Mouse (Mus musculus): ENCODE data around the gene Hsd17b3. TPM values are rescaled to one million over a fixed set of nuclear protein-coding genes. Genes with fewer than 3 reads are reported as not detected.

The Hsd17b3 gene
- polyA plus RNA-seq, 1 experiment = not detected

DNA sequence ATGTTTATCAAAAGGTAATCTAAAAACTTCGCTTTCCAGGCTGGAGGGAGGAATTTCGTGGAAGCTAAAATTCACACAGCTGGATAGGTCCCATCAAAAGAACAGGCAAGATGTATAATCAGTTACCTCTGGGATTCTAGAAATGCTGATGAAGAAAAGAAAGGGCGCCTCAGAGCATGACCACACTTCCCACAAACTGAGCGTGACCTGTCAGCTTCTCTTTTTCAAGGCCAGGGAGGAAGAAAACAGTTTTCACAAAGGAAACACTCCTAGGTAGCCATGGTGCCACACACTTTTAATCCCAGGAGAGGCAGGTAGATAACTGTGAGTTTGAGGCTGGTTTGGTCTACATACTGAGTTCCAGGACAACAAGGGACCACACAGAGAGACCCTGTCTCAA lies 31.7 kb upstream of the Hsd17b3 start:
- no peaks in the 10 kb centered on the region; the same call in 1 of the 2 replicates for H3K36me3 ChIP-seq (ENCODE audit: control insufficient read depth, insufficient read depth, low read length)
- WGBS = 83% methylated on average over 4 of the region's 4 CpGs
- TF ChIP-seq CTCF (conservative IDR thresholded peaks at IDR 0.05; ENCODE audit: insufficient read depth, insufficient read length, low read depth, low read length) (no peak), POLR2A (IDR thresholded peaks at IDR 0.05; ENCODE audit: low read depth, low read length) (no peak)

DNA sequence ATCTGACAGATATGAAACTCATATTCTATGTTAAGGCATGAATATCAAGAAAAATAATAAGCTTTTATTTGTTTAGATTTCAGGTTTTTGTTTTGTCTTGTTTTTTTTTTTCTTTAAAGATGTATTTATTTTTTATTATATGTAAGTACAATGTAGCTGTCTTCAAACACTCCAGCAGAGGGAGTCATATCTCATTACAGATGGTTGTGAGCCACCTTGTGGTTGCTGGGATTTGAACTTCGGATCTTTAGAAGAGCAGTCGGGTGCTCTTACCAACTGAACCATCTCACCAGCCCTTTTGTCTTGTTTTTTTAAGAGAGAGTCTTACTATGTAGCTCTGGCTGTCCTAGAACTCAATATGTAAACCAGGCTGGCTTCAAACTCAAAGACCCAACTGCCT lies 28.4 kb upstream of the Hsd17b3 start:
- peak; percentile 46 for DNase-seq
- Histone ChIP-seq H3K27me3 (replicated peaks; ENCODE audit: control insufficient read depth, insufficient read depth, low read length) (no peaks in the 10 kb centered on the region), H3K4me3 (ENCODE audit: insufficient read depth, low read depth, low read length) (no peak overlapping the region), H3K36me3 (ENCODE audit: control insufficient read depth, insufficient read depth, low read length) (no peaks in the 10 kb centered on the region; the same call in 1 of the 2 replicates), H3K27ac (ENCODE audit: insufficient read depth, low read depth, low read length) (no peak overlapping the region), H3K4me1 (ENCODE audit: control insufficient read depth, insufficient read depth, low read length) (no peaks in the 10 kb centered on the region)
- 46% methylated on average over 2 of the region's 2 CpGs for WGBS
- no peak for TF ChIP-seq POLR2A (IDR thresholded peaks at IDR 0.05; ENCODE audit: low read depth, low read length)
- 0 out of 2 replicates have a peak, but pooled peaks have one; percentile 14 for TF ChIP-seq CTCF (conservative IDR thresholded peaks at IDR 0.05; ENCODE audit: insufficient read depth, insufficient read length, low read depth, low read length)

More for the DNA sequence above, 31.7 kb upstream of the Hsd17b3 start:
- Histone ChIP-seq H3K4me3 (ENCODE audit: insufficient read depth, low read depth, low read length) (no peak overlapping the region), H3K27me3 (replicated peaks; ENCODE audit: control insufficient read depth, insufficient read depth, low read length) (no peaks in the 10 kb centered on the region), H3K27ac (ENCODE audit: insufficient read depth, low read depth, low read length) (no peak overlapping the region), H3K4me1 (ENCODE audit: control insufficient read depth, insufficient read depth, low read length) (peaks cover 3% of the 10 kb centered on the region; the same call in 1 of the 2 replicates)
- DNase-seq = no peak

DNA sequence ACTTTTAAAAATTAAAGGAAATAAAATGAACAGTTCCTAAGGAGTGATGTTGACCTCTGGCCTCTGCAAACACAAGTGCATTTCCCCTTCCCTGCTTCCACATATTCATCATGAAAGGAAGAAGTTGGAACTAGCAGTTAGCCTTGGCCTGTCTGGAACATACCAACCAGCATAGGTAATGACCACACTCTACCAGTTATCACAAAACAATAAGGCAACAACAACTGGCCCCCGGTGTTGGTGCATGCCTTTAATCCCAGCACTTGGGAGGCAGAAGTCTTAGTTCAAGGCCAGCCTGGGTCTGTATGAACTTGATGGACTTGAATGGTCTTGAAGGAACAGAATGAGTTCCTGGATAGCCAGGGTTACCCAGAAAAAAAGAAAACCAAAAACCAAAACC lies 21.4 kb upstream of the Hsd17b3 start:
- no peak for DNase-seq
- Histone ChIP-seq H3K4me3 (ENCODE audit: insufficient read depth, low read depth, low read length) (no peak overlapping the region), H3K27me3 (replicated peaks; ENCODE audit: control insufficient read depth, insufficient read depth, low read length) (no peaks in the 10 kb centered on the region), H3K36me3 (ENCODE audit: control insufficient read depth, insufficient read depth, low read length) (peaks cover 2% of the 10 kb centered on the region; the same call in 1 of the 2 replicates), H3K4me1 (ENCODE audit: control insufficient read depth, insufficient read depth, low read length) (no peaks in the 10 kb centered on the region; the same call in 1 of the 2 replicates), H3K27ac (ENCODE audit: insufficient read depth, low read depth, low read length) (no peak overlapping the region)
- WGBS = 94% methylated on average over 1 of the region's 1 CpGs
- no peak for TF ChIP-seq CTCF (conservative IDR thresholded peaks at IDR 0.05; ENCODE audit: insufficient read depth, insufficient read length, low read depth, low read length)
- no peak for TF ChIP-seq POLR2A (IDR thresholded peaks at IDR 0.05; ENCODE audit: low read depth, low read length)

DNA sequence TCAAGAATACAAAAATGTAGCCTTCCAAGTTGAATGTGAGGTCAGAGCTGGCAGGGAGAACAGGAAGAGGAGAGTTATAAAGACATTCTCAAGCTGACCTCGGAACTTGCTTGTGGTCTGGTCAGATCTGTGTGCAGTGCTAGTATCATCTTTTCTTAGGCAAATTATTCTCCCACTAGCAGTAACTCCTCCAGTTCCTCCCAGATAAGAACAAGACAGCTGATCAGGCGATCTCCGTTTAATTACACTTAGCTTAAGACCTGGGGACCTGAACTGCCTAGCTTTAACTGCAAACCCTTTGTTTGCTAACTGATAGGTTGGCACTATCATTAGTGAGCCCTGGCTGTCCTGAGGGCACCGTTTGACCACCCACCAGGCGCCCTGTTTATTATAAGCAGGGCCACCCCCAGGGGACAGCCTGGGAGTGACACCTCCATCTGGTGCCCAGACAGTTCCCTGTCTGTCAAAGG lies 19.4 kb upstream of the Hsd17b3 start:
- no peak overlapping the region for H3K4me3 ChIP-seq (ENCODE audit: insufficient read depth, low read depth, low read length)
- TF ChIP-seq CTCF (conservative IDR thresholded peaks at IDR 0.05; ENCODE audit: insufficient read depth, insufficient read length, low read depth, low read length) (no peak), POLR2A (IDR thresholded peaks at IDR 0.05; ENCODE audit: low read depth, low read length) (no peak)
- 39% methylated on average over 5 of the region's 5 CpGs for WGBS
- peaks cover 2% of the 10 kb centered on the region; the same call in 1 of the 2 replicates for H3K36me3 ChIP-seq (ENCODE audit: control insufficient read depth, insufficient read depth, low read length)
- no peaks in the 10 kb centered on the region for H3K27me3 ChIP-seq (replicated peaks; ENCODE audit: control insufficient read depth, insufficient read depth, low read length)
- peak; percentile 32 for DNase-seq
- no peak overlapping the region for H3K27ac ChIP-seq (ENCODE audit: insufficient read depth, low read depth, low read length)
- H3K4me1 ChIP-seq (ENCODE audit: control insufficient read depth, insufficient read depth, low read length) = no peaks in the 10 kb centered on the region; the same call in 1 of the 2 replicates

DNA sequence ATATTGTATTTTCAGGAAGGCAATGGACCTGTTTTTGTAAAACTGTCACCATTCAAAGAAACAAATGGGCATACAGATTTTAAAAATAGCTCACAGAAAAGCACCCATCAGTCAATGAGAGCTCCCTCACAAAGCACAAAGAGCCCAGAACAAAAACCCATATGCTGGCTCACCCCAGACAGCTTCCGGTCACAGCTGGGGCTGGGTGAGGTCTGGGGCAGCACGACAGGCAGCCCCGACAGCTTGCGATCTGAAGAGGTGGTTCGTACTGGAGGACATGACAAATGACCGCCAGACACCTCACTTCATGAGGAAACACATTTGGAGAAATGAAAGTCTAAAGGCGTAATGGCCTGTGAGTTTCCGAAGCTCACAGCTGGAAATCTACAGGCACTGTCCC lies 18.5 kb upstream of the Hsd17b3 start:
- Histone ChIP-seq H3K4me3 (ENCODE audit: insufficient read depth, low read depth, low read length) (no peak overlapping the region), H3K27me3 (replicated peaks; ENCODE audit: control insufficient read depth, insufficient read depth, low read length) (no peaks in the 10 kb centered on the region), H3K36me3 (ENCODE audit: control insufficient read depth, insufficient read depth, low read length) (peaks cover 2% of the 10 kb centered on the region; the same call in 1 of the 2 replicates), H3K27ac (ENCODE audit: insufficient read depth, low read depth, low read length) (no peak overlapping the region), H3K4me1 (ENCODE audit: control insufficient read depth, insufficient read depth, low read length) (no peaks in the 10 kb centered on the region; the same call in 1 of the 2 replicates)
- WGBS = 57% methylated on average over 8 of the region's 8 CpGs
- no peak for TF ChIP-seq POLR2A (IDR thresholded peaks at IDR 0.05; ENCODE audit: low read depth, low read length)
- TF ChIP-seq CTCF (conservative IDR thresholded peaks at IDR 0.05; ENCODE audit: insufficient read depth, insufficient read length, low read depth, low read length) = no peak
- DNase-seq = no peak

DNA sequence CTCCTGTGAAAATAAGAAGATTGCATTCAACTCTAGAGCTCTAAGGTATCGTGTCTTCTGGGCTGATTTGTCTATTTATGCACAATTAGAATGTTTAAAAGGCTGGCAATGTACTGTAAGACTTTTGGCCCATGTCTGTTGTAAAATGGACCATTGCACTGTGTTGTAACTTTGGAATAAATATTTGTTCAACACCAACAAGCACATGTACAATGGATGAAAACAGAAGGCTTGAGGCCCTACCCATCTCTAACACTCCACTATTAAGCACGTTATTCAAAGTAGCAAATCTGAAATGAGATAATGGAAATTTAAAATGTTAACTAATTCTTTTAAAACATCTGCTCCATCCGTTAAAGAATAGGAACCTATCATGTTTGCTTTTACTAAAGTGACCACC lies 18.1 kb upstream of the Hsd17b3 start:
- TF ChIP-seq POLR2A (IDR thresholded peaks at IDR 0.05; ENCODE audit: low read depth, low read length) (no peak), CTCF (conservative IDR thresholded peaks at IDR 0.05; ENCODE audit: insufficient read depth, insufficient read length, low read depth, low read length) (no peak)
- no peak for DNase-seq
- WGBS = 70% methylated on average over 3 of the region's 3 CpGs

DNA sequence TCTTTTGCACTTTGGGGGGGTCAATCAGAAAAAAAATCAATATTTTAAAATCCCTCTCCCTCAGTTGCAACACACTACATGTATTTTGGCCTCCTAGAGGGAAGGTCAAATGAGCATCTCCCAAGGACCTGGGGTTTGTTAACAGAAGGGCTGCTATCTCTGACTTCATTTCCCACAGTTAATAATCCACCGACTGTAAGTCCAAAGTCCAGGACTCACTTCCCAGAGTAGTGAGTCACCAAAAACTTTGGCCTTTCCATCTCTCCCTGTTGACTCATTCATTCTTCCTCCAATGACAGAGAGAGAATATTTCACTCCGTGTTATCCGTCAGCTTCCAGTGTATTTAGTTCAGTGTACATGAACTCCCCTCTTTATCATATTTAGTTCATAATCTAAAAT lies 16.7 kb upstream of the Hsd17b3 start:
- Histone ChIP-seq H3K27ac (ENCODE audit: insufficient read depth, low read depth, low read length) (no peak overlapping the region), H3K36me3 (ENCODE audit: control insufficient read depth, insufficient read depth, low read length) (peaks cover 2% of the 10 kb centered on the region; the same call in 1 of the 2 replicates), H3K4me3 (ENCODE audit: insufficient read depth, low read depth, low read length) (no peak overlapping the region), H3K4me1 (ENCODE audit: control insufficient read depth, insufficient read depth, low read length) (no peaks in the 10 kb centered on the region; the same call in 1 of the 2 replicates), H3K27me3 (replicated peaks; ENCODE audit: control insufficient read depth, insufficient read depth, low read length) (no peaks in the 10 kb centered on the region)
- DNase-seq = peak; percentile 91
- TF ChIP-seq POLR2A (IDR thresholded peaks at IDR 0.05; ENCODE audit: low read depth, low read length) (no peak), CTCF (conservative IDR thresholded peaks at IDR 0.05; ENCODE audit: insufficient read depth, insufficient read length, low read depth, low read length) (no peak)
- 47% methylated on average over 3 of the region's 3 CpGs for WGBS

More for the DNA sequence above, 18.1 kb upstream of the Hsd17b3 start:
- no peaks in the 10 kb centered on the region for H3K27me3 ChIP-seq (replicated peaks; ENCODE audit: control insufficient read depth, insufficient read depth, low read length)
- peaks cover 2% of the 10 kb centered on the region; the same call in 1 of the 2 replicates for H3K36me3 ChIP-seq (ENCODE audit: control insufficient read depth, insufficient read depth, low read length)
- no peaks in the 10 kb centered on the region; the same call in 1 of the 2 replicates for H3K4me1 ChIP-seq (ENCODE audit: control insufficient read depth, insufficient read depth, low read length)
- H3K4me3 ChIP-seq (ENCODE audit: insufficient read depth, low read depth, low read length) = no peak overlapping the region
- H3K27ac ChIP-seq (ENCODE audit: insufficient read depth, low read depth, low read length) = no peak overlapping the region
